Mouse (Mus musculus) myocyte (in vitro differentiated cells): ENCODE data around the gene Pitx3. TPM values are rescaled to one million over a fixed set of nuclear protein-coding genes. Genes with fewer than 3 reads are reported as not detected.

Experiments used
- H3K27me3 ChIP-seq: one replicate; pipeline ENCODE4 v1.6.1; 2011; ENCODE audit not compliant: control insufficient read depth, insufficient read depth, insufficient read length
- H3K36me3 ChIP-seq: one replicate; pipeline ENCODE4 v1.6.1; 2011; ENCODE audit not compliant: control insufficient read depth, insufficient read depth
- H3K4me2 ChIP-seq: one replicate; pipeline ENCODE4 v1.6.1; 2011; ENCODE audit warnings: low read depth, control low read depth
- H3K4me3 ChIP-seq: one replicate; pipeline ENCODE4 v1.5.1; 2011; ENCODE audit warnings: mild to moderate bottlenecking, control low read depth, moderate library complexity
- H3K79me2 ChIP-seq: one replicate; pipeline ENCODE4 v1.6.1; 2011; ENCODE audit not compliant: control insufficient read depth, insufficient read depth
- H3ac ChIP-seq: one replicate; pipeline ENCODE4 v1.6.1; 2011; ENCODE audit not compliant: control insufficient read depth, insufficient read length
- CEBPB ChIP-seq: IDR thresholded peaks from 2 replicates; pipeline ENCODE4 v1.6.1; 2011; ENCODE audit warnings: mild to moderate bottlenecking, moderate library complexity; ENCODE audit not compliant: poor library complexity, insufficient read depth, severe bottlenecking
- E2F4 ChIP-seq: IDR thresholded peaks from one replicate; pipeline ENCODE4 v1.6.1; 2011; ENCODE audit warnings: mild to moderate bottlenecking, control low read depth, moderate library complexity; ENCODE audit not compliant: insufficient read depth
- MAX ChIP-seq: IDR thresholded peaks from one replicate; pipeline ENCODE4 v1.6.1; 2011; ENCODE audit warnings: low read depth, mild to moderate bottlenecking, control low read depth
- MYOD1 ChIP-seq, 3 experiments: IDR thresholded peaks; one replicate each; pipeline ENCODE4 v1.6.1; 2011; ENCODE audit warnings: control low read depth in 2 of 3, low read depth in 2 of 3, mild to moderate bottlenecking in 2 of 3, moderate library complexity in 1 of 3; ENCODE audit not compliant: insufficient read length in 2 of 3, control insufficient read depth in 1 of 3
- MYOG ChIP-seq, 3 experiments: IDR thresholded peaks; one replicate each; pipeline ENCODE4 v1.6.1; 2011; ENCODE audit warnings: control low read depth in 2 of 3, low read depth in 2 of 3, mild to moderate bottlenecking in 2 of 3; ENCODE audit not compliant: insufficient read length in 2 of 3, control insufficient read depth in 1 of 3, insufficient read depth in 1 of 3
- POLR2A ChIP-seq: IDR thresholded peaks from one replicate; pipeline ENCODE4 v1.6.1; 2011; ENCODE audit warnings: low read depth, mild to moderate bottlenecking, control low read depth, moderate library complexity; ENCODE audit not compliant: insufficient read length
- POLR2AphosphoS2 ChIP-seq: IDR thresholded peaks from one replicate; pipeline ENCODE4 v1.6.1; 2011; ENCODE audit warnings: low read depth, control low read depth; ENCODE audit not compliant: insufficient read length
- REST ChIP-seq: IDR thresholded peaks from one replicate; pipeline ENCODE4 v1.6.1; 2011; ENCODE audit warnings: mild to moderate bottlenecking, control low read depth, moderate library complexity; ENCODE audit not compliant: insufficient read depth, insufficient read length
- SRF ChIP-seq: IDR thresholded peaks from one replicate; pipeline ENCODE4 v1.6.1; 2011; ENCODE audit warnings: low read depth; ENCODE audit not compliant: control insufficient read depth, insufficient read length
- TCF12 ChIP-seq: IDR thresholded peaks from one replicate; pipeline ENCODE4 v1.6.1; 2011; ENCODE audit warnings: mild to moderate bottlenecking, control low read depth; ENCODE audit not compliant: poor library complexity, insufficient read depth, severe bottlenecking
- TCF3 ChIP-seq: IDR thresholded peaks from one replicate; pipeline ENCODE4 v1.6.1; 2011; ENCODE audit warnings: low read depth, control low read depth; ENCODE audit not compliant: insufficient read length
- USF1 ChIP-seq: IDR thresholded peaks from one replicate; pipeline ENCODE4 v1.6.1; 2011; ENCODE audit warnings: low read depth, mild to moderate bottlenecking, control low read depth, moderate library complexity
- polyA plus RNA-seq: library from polyadenylated mRNA; unstranded; fragments of >200 nt; fragmentation: generic; extraction: Trizol; gene quantifications from one replicate; pipeline ENCODE4 v1.2.1, GENCODE M21; 2012; ENCODE audit warnings: missing spikeins

Pitx3 gene
- polyA plus RNA-seq, 1 experiment, result 9.3 TPM

DNA sequence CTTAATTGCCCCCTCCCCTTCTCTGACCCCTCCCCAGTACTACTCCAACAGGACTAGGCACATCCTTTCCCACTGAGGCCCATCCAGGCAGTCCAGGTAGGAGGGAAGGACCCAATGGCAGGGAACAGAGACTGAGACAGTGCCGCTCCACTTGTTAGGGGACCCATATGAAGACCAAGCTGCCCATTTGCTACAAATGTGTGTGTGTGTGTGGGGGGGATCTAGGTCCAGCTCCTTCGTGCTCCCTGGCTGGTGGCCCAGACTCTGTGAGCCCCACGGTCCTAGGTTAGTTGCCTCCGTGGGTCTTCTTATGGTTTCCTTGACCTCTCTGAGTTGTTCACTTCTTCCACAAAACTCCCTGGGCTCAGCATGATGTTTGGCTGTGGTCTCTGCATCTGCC, 21.8 kb downstream of the Pitx3 start:
- no peak overlapping the region for H3ac ChIP-seq

DNA sequence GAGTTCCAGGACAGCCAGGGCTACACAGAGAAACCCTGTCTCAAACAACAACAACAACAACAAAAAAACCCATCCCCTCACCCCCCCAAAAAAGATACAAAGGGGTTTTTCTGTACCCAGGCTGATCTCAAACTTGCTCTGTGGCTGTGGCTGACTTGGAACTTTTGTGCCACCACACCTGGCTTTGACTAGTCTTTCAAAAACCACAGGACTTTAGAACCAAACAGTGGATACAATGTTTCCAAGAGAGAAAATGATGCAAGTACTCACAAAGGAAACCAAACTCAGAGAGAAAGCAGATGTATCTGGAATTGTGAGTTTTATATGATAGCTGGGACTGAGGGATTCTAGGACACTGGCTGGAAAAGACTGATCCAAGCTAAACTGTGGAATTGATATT, 23.5 kb downstream of the Pitx3 start:
- H3K79me2 ChIP-seq, result no peaks in the 10 kb centered on the region
- TF ChIP-seq CEBPB (no peak), TCF3 (no peak), MAX (no peak), SRF (no peak), MYOD1 (IDR thresholded peaks at IDR 0.05; ENCODE audit: control insufficient read depth in 1 of 3, insufficient read length in 2 of 3, low read depth in 2 of 3) (no peak), E2F4 (no peak), MYOG (IDR thresholded peaks at IDR 0.05; ENCODE audit: control insufficient read depth in 1 of 3, insufficient read depth in 1 of 3, insufficient read length in 2 of 3, low read depth in 2 of 3) (no peak), POLR2A (no peak), TCF12 (no peak), USF1 (no peak), POLR2AphosphoS2 (no peak), REST (no peak)
- H3K36me3 ChIP-seq, result no peaks in the 10 kb centered on the region
- peaks cover 6% of the 10 kb centered on the region for H3K27me3 ChIP-seq
- H3K4me3 ChIP-seq, result no peak overlapping the region
- H3ac ChIP-seq, result no peak overlapping the region
- H3K4me2 ChIP-seq, result no peak overlapping the region

More for the DNA sequence above, 21.8 kb downstream of the Pitx3 start:
- Histone ChIP-seq H3K27me3 (peaks cover 6% of the 10 kb centered on the region), H3K4me3 (no peak overlapping the region), H3K79me2 (no peaks in the 10 kb centered on the region), H3K4me2 (no peak overlapping the region), H3K36me3 (no peaks in the 10 kb centered on the region)
- no peak for TF ChIP-seq TCF12
- TF ChIP-seq TCF3, result no peak
- no peak for TF ChIP-seq MAX

GRCm38 (mm10) chr19:46123876-46124275, 24.2 kb downstream of the Pitx3 start:
- Histone ChIP-seq H3K27me3 (peaks cover 6% of the 10 kb centered on the region), H3K4me3 (no peak overlapping the region), H3K79me2 (no peaks in the 10 kb centered on the region), H3K4me2 (no peak overlapping the region), H3K36me3 (no peaks in the 10 kb centered on the region), H3ac (no peak overlapping the region)
- TF ChIP-seq POLR2AphosphoS2, result no peak
- no peak for TF ChIP-seq MYOD1 (IDR thresholded peaks at IDR 0.05; ENCODE audit: control insufficient read depth in 1 of 3, insufficient read length in 2 of 3, low read depth in 2 of 3)
- TF ChIP-seq TCF3, result no peak
- no peak for TF ChIP-seq REST
- no peak for TF ChIP-seq MYOG (IDR thresholded peaks at IDR 0.05; ENCODE audit: control insufficient read depth in 1 of 3, insufficient read depth in 1 of 3, insufficient read length in 2 of 3, low read depth in 2 of 3)

- H3ac ChIP-seq, result no peak overlapping the region
- no peaks in the 10 kb centered on the region for H3K79me2 ChIP-seq
- H3K4me3 ChIP-seq, result no peak overlapping the region
- H3K4me2 ChIP-seq, result no peak overlapping the region
- no peaks in the 10 kb centered on the region for H3K36me3 ChIP-seq
- H3K27me3 ChIP-seq, result peaks cover 7% of the 10 kb centered on the region
- TF ChIP-seq POLR2A (no peak), TCF12 (no peak), TCF3 (no peak)
Observed at GRCm38 (mm10) chr19:46120872-46121271, 27.3 kb downstream of the Pitx3 start.

- Histone ChIP-seq H3K79me2 (no peaks in the 10 kb centered on the region), H3K4me2 (no peak overlapping the region), H3ac (no peak overlapping the region), H3K36me3 (no peaks in the 10 kb centered on the region), H3K4me3 (no peak overlapping the region), H3K27me3 (peaks cover 12% of the 10 kb centered on the region)
- TF ChIP-seq POLR2A (no peak), REST (no peak), POLR2AphosphoS2 (no peak), SRF (no peak), MAX (no peak)
Observed at GRCm38 (mm10) chr19:46119458-46119857, 28.7 kb downstream of the Pitx3 start.

DNA sequence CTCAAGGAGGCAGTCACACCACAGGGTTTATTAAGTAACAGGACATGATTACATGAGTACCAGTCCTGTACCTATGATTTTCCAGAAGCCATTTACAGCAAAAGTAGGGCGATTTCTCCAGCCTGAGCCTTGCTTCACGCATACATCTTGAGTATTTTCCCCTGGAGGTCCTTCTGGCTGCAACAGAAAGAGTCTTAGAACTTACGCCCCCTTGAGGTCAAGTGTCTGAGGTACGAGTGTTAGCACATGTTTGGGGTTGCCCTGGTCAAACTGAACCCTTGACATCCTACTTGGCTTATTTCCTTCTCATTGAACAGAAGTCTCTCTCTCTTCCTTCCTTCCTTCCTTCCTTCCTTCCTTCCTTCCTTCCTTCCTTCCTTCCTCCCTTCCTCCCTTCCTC, 33.5 kb downstream of the Pitx3 start:
- TF ChIP-seq CEBPB (no peak), E2F4 (no peak), REST (no peak), TCF12 (no peak), MYOG (IDR thresholded peaks at IDR 0.05; ENCODE audit: control insufficient read depth in 1 of 3, insufficient read depth in 1 of 3, insufficient read length in 2 of 3, low read depth in 2 of 3) (no peak), POLR2AphosphoS2 (no peak), TCF3 (no peak), MAX (no peak), POLR2A (no peak)
- H3K36me3 ChIP-seq, result no peaks in the 10 kb centered on the region
- no peak overlapping the region for H3K4me2 ChIP-seq
- H3K79me2 ChIP-seq, result no peaks in the 10 kb centered on the region
- H3ac ChIP-seq, result no peak overlapping the region
- peaks cover 12% of the 10 kb centered on the region for H3K27me3 ChIP-seq
- no peak overlapping the region for H3K4me3 ChIP-seq
